Mouse (Mus musculus) T-helper 17 cell (primary cell): Measurements from ENCODE around the gene Bcam.

Experiments used
- in situ Hi-C, 2 experiments: fragments of 300-600 bp; cut with MboI, MseI; formaldehyde crosslinking; loops; 1 replicate in 1 of 2; 2 replicates in 1 of 2; pipeline ENCODE4 v1.15.1; 2025; ENCODE audit warnings: high pct_unique_total_duplicates in 2 of 2

The Bcam gene

GRCm38 (mm10) chr7:19734178-19734666 is 36.6 kb downstream of the Bcam start:
- in situ Hi-C loops = loop anchor here in 1 of 2 experiments (10.0 kb wide), 1 partner anchor 829 kb away; no protein-coding TSS in a partner anchor

- in situ Hi-C loops = no loop called here
Observed at GRCm38 (mm10) chr7:19726541-19726940, 44.3 kb downstream of the Bcam start.

GRCm38 (mm10) chr7:19724167-19724566 is 46.6 kb downstream of the Bcam start:
- in situ Hi-C loops = no loop called here

- in situ Hi-C loops = no loop called here
Observed at GRCm38 (mm10) chr7:19722754-19723195, 48.0 kb downstream of the Bcam start.

- in situ Hi-C loops = loop anchor here in 1 of 2 experiments (5.0 kb wide), 1 partner anchor 58 kb away; no protein-coding TSS in a partner anchor
Observed at GRCm38 (mm10) chr7:19719200-19719599, 51.6 kb downstream of the Bcam start.

GRCm38 (mm10) chr7:19718297-19718952 is 52.4 kb downstream of the Bcam start:
- in situ Hi-C loops = loop anchor here in 1 of 2 experiments (5.0 kb wide), 1 partner anchor 59 kb away; no protein-coding TSS in a partner anchor

GRCm38 (mm10) chr7:19717346-19717745 is 53.5 kb downstream of the Bcam start:
- in situ Hi-C loops = loop anchor here in 1 of 2 experiments (5.0 kb wide), 1 partner anchor 60 kb away; no protein-coding TSS in a partner anchor

GRCm38 (mm10) chr7:19716822-19717221 is 54.0 kb downstream of the Bcam start:
- in situ Hi-C loops = loop anchor here in 1 of 2 experiments (5.0 kb wide), 1 partner anchor 60 kb away; no protein-coding TSS in a partner anchor

GRCm38 (mm10) chr7:19716055-19716682 is 54.6 kb downstream of the Bcam start:
- in situ Hi-C loops = loop anchor here in 1 of 2 experiments (5.0 kb wide), 1 partner anchor 61 kb away; no protein-coding TSS in a partner anchor

- in situ Hi-C loops = loop anchor here in 1 of 2 experiments (5.0 kb wide), 1 partner anchor 62 kb away; no protein-coding TSS in a partner anchor
Observed at GRCm38 (mm10) chr7:19715239-19716054, 55.4 kb downstream of the Bcam start, which contains the start of gene Tomm40. Tomm40 (minus strand) TSS chr7:19715438.

GRCm38 (mm10) chr7:19714836-19715235 is 56.0 kb downstream of the Bcam start:
- in situ Hi-C loops = loop anchor here in 1 of 2 experiments (5.0 kb wide), 2 partner anchors 48 to 62 kb away; partner anchors contain the start of gene Clptm1

- in situ Hi-C loops = loop anchor here in 1 of 2 experiments (5.0 kb wide), 1 partner anchor 46 kb away; the partner anchor contains the start of gene Clptm1
Observed at GRCm38 (mm10) chr7:19713598-19713997, 57.2 kb downstream of the Bcam start.

GRCm38 (mm10) chr7:19713196-19713595 is 57.6 kb downstream of the Bcam start:
- in situ Hi-C loops = loop anchor here in 1 of 2 experiments (5.0 kb wide), 1 partner anchor 46 kb away; the partner anchor contains the start of gene Clptm1

- in situ Hi-C loops = loop anchor here in 1 of 2 experiments (5.0 kb wide), 1 partner anchor 45 kb away; the partner anchor contains the start of gene Clptm1
Observed at GRCm38 (mm10) chr7:19712414-19712813, 58.4 kb downstream of the Bcam start.

- in situ Hi-C loops = loop anchor here in 1 of 2 experiments (5.0 kb wide), 1 partner anchor 43 kb away; the partner anchor contains the start of gene Clptm1
Observed at GRCm38 (mm10) chr7:19710650-19711049, 60.2 kb downstream of the Bcam start.
